Mouse (Mus musculus): Measurements from ENCODE around the gene Tti1. TPM values are rescaled to one million over a fixed set of nuclear protein-coding genes. Genes with fewer than 3 reads are reported as not detected.

Gene Tti1
- polyA plus RNA-seq, 1 experiment from 2014 or later = 25.8 TPM

- H3K27me3 ChIP-seq = no peaks in the 10 kb centered on the region
- no peaks in the 10 kb centered on the region for H3K4me1 ChIP-seq
- H3K27ac ChIP-seq = no peak overlapping the region
- 86% methylated on average over 7 of the region's 7 CpGs for WGBS
- H3K4me3 ChIP-seq = no peak overlapping the region
- H3K9me3 ChIP-seq = no peaks in the 10 kb centered on the region
- H3K4me2 ChIP-seq (replicated peaks) = no peak overlapping the region
- no peak for ATAC-seq (ENCODE audit: low FRiP score, low read depth)
- H3K9ac ChIP-seq = no peak overlapping the region
- peaks cover 38% of the 10 kb centered on the region for H3K36me3 ChIP-seq
Measured at GRCm38 (mm10) chr2:158036953-158037352, 8.7 kb upstream of the Tti1 start.

- Histone ChIP-seq H3K4me1 (peaks cover 3% of the 10 kb centered on the region; the same call in 1 of the 2 replicates), H3K4me2 (replicated peaks) (no peak overlapping the region), H3K9ac (no peak overlapping the region), H3K27me3 (no peaks in the 10 kb centered on the region), H3K27ac (no peak overlapping the region), H3K36me3 (peaks cover 34% of the 10 kb centered on the region), H3K4me3 (no peak overlapping the region), H3K9me3 (no peaks in the 10 kb centered on the region)
- no peak for ATAC-seq (ENCODE audit: low FRiP score, low read depth)
- WGBS = 87% methylated on average over 6 of the region's 6 CpGs
Measured at GRCm38 (mm10) chr2:158036408-158036807, 8.2 kb upstream of the Tti1 start.

GRCm38 (mm10) chr2:158035813-158036212 lies 7.6 kb upstream of the Tti1 start:
- H3K4me3 ChIP-seq = no peak overlapping the region
- H3K36me3 ChIP-seq = peaks cover 30% of the 10 kb centered on the region
- no peak overlapping the region for H3K9ac ChIP-seq
- H3K27me3 ChIP-seq = no peaks in the 10 kb centered on the region
- H3K9me3 ChIP-seq = no peaks in the 10 kb centered on the region
- H3K4me2 ChIP-seq (replicated peaks) = no peak overlapping the region
- no peak overlapping the region for H3K27ac ChIP-seq
- 90% methylated on average over 2 of the region's 2 CpGs for WGBS
- H3K4me1 ChIP-seq = peaks cover 9% of the 10 kb centered on the region
- no peak for ATAC-seq (ENCODE audit: low FRiP score, low read depth)

GRCm38 (mm10) chr2:158030007-158030406 lies 1.8 kb upstream of the Tti1 start:
- no peaks in the 10 kb centered on the region for H3K27me3 ChIP-seq
- peak overlapping the region; percentile 98 for H3K4me3 ChIP-seq
- H3K9ac ChIP-seq = peak overlapping the region; percentile 97
- ATAC-seq (ENCODE audit: low FRiP score, low read depth) = no peak
- no peak overlapping the region for H3K27ac ChIP-seq
- H3K36me3 ChIP-seq = peaks cover 3% of the 10 kb centered on the region; the same call in 1 of the 2 replicates
- H3K4me2 ChIP-seq (replicated peaks) = peak overlapping the region; percentile 87
- peaks cover 33% of the 10 kb centered on the region for H3K4me1 ChIP-seq
- no peaks in the 10 kb centered on the region for H3K9me3 ChIP-seq
- WGBS = 77% methylated on average over 7 of the region's 7 CpGs

- no peak for ATAC-seq (ENCODE audit: low FRiP score, low read depth)
Measured at GRCm38 (mm10) chr2:158027855-158028353, 329 bp downstream of the Tti1 start.

GRCm38 (mm10) chr2:158017330-158017729 lies 10.9 kb downstream of the Tti1 start:
- 87% methylated on average over 4 of the region's 4 CpGs for WGBS
- Histone ChIP-seq H3K27me3 (no peaks in the 10 kb centered on the region), H3K4me1 (no peaks in the 10 kb centered on the region), H3K9me3 (no peaks in the 10 kb centered on the region), H3K36me3 (no peaks in the 10 kb centered on the region), H3K9ac (no peak overlapping the region), H3K4me3 (no peak overlapping the region), H3K27ac (no peak overlapping the region), H3K4me2 (replicated peaks) (no peak overlapping the region)
- ATAC-seq (ENCODE audit: low FRiP score, low read depth) = no peak

More at GRCm38 (mm10) chr2:158027855-158028353, 329 bp downstream of the Tti1 start:
- peak overlapping the region; percentile 97 for H3K9ac ChIP-seq
- H3K4me3 ChIP-seq = peak overlapping the region; percentile 98
- no peaks in the 10 kb centered on the region for H3K9me3 ChIP-seq
- H3K4me2 ChIP-seq (replicated peaks) = peak overlapping the region; percentile 87
- H3K36me3 ChIP-seq = peaks cover 3% of the 10 kb centered on the region; the same call in 1 of the 2 replicates
- H3K27me3 ChIP-seq = no peaks in the 10 kb centered on the region
- peaks cover 33% of the 10 kb centered on the region for H3K4me1 ChIP-seq
- WGBS = 2% methylated on average over 16 of the region's 16 CpGs
- peak overlapping the region; percentile 96 for H3K27ac ChIP-seq

GRCm38 (mm10) chr2:158012608-158013007 lies 15.6 kb downstream of the Tti1 start:
- Histone ChIP-seq H3K4me3 (no peak overlapping the region), H3K4me2 (replicated peaks) (no peak overlapping the region), H3K27ac (no peak overlapping the region), H3K9ac (no peak overlapping the region), H3K4me1 (no peaks in the 10 kb centered on the region), H3K27me3 (no peaks in the 10 kb centered on the region), H3K9me3 (no peaks in the 10 kb centered on the region), H3K36me3 (peaks cover 20% of the 10 kb centered on the region)
- no peak for ATAC-seq (ENCODE audit: low FRiP score, low read depth)
- 88% methylated on average over 3 of the region's 3 CpGs for WGBS

GRCm38 (mm10) chr2:158009373-158009772 lies 18.9 kb downstream of the Tti1 start:
- no peak for ATAC-seq (ENCODE audit: low FRiP score, low read depth)
- Histone ChIP-seq H3K9ac (no peak overlapping the region), H3K4me3 (no peak overlapping the region), H3K4me1 (no peaks in the 10 kb centered on the region), H3K36me3 (peaks cover 52% of the 10 kb centered on the region), H3K27me3 (no peaks in the 10 kb centered on the region), H3K27ac (no peak overlapping the region), H3K9me3 (no peaks in the 10 kb centered on the region), H3K4me2 (replicated peaks) (no peak overlapping the region)
- WGBS = 88% methylated on average over 7 of the region's 7 CpGs

- Histone ChIP-seq H3K9ac (no peak overlapping the region), H3K27me3 (no peaks in the 10 kb centered on the region), H3K4me3 (no peak overlapping the region), H3K27ac (no peak overlapping the region), H3K36me3 (peaks cover 56% of the 10 kb centered on the region), H3K4me1 (no peaks in the 10 kb centered on the region), H3K4me2 (replicated peaks) (no peak overlapping the region), H3K9me3 (no peaks in the 10 kb centered on the region)
- WGBS = 91% methylated on average over 4 of the region's 4 CpGs
- ATAC-seq (ENCODE audit: low FRiP score, low read depth) = no peak
Measured at GRCm38 (mm10) chr2:158005641-158006040, 22.6 kb downstream of the Tti1 start.

- H3K27ac ChIP-seq = no peak overlapping the region
- H3K4me3 ChIP-seq = no peak overlapping the region
- H3K4me2 ChIP-seq (replicated peaks) = no peak overlapping the region
- no peak for ATAC-seq (ENCODE audit: low FRiP score, low read depth)
- H3K9me3 ChIP-seq = no peaks in the 10 kb centered on the region
- peaks cover 55% of the 10 kb centered on the region for H3K36me3 ChIP-seq
- no peaks in the 10 kb centered on the region for H3K4me1 ChIP-seq
- WGBS = 73% methylated on average over 6 of the region's 6 CpGs
- no peak overlapping the region for H3K9ac ChIP-seq
- H3K27me3 ChIP-seq = no peaks in the 10 kb centered on the region
Measured at GRCm38 (mm10) chr2:158004620-158005019, 23.6 kb downstream of the Tti1 start.

GRCm38 (mm10) chr2:157998817-157999216 lies 29.4 kb downstream of the Tti1 start:
- ATAC-seq (ENCODE audit: low FRiP score, low read depth) = no peak
- Histone ChIP-seq H3K9me3 (no peaks in the 10 kb centered on the region), H3K4me3 (no peak overlapping the region), H3K9ac (no peak overlapping the region), H3K4me1 (no peaks in the 10 kb centered on the region), H3K4me2 (replicated peaks) (no peak overlapping the region), H3K36me3 (peaks cover 39% of the 10 kb centered on the region), H3K27me3 (no peaks in the 10 kb centered on the region), H3K27ac (no peak overlapping the region)
- 81% methylated on average over 3 of the region's 3 CpGs for WGBS

- 93% methylated on average over 4 of the region's 4 CpGs for WGBS
- ATAC-seq (ENCODE audit: low FRiP score, low read depth) = no peak
Measured at GRCm38 (mm10) chr2:157992501-157992900, 35.7 kb downstream of the Tti1 start.

GRCm38 (mm10) chr2:157991026-157991425 lies 37.2 kb downstream of the Tti1 start:
- Histone ChIP-seq H3K4me3 (no peak overlapping the region), H3K4me2 (replicated peaks) (no peak overlapping the region), H3K27me3 (no peaks in the 10 kb centered on the region), H3K36me3 (peaks cover 63% of the 10 kb centered on the region), H3K9me3 (no peaks in the 10 kb centered on the region), H3K27ac (0 out of 2 replicates have a peak overlapping the region, but pooled peaks have one; percentile 28), H3K9ac (no peak overlapping the region), H3K4me1 (peaks cover 7% of the 10 kb centered on the region; the same call in 1 of the 2 replicates)
- WGBS = 50% methylated on average over 6 of the region's 6 CpGs
- no peak for ATAC-seq (ENCODE audit: low FRiP score, low read depth)

More at GRCm38 (mm10) chr2:157992501-157992900, 35.7 kb downstream of the Tti1 start:
- H3K4me2 ChIP-seq (replicated peaks) = no peak overlapping the region
- H3K9ac ChIP-seq = no peak overlapping the region
- H3K4me1 ChIP-seq = peaks cover 7% of the 10 kb centered on the region; the same call in 1 of the 2 replicates
- H3K9me3 ChIP-seq = no peaks in the 10 kb centered on the region
- no peak overlapping the region for H3K27ac ChIP-seq
- H3K36me3 ChIP-seq = peaks cover 72% of the 10 kb centered on the region
- no peak overlapping the region for H3K4me3 ChIP-seq
- no peaks in the 10 kb centered on the region for H3K27me3 ChIP-seq

Data from limb, embryonic 13.5 days (tissue).